Mouse (Mus musculus) kidney, adult 2 months (tissue): ENCODE data around the gene Ppdpf.

Source experiments
- CTCF ChIP-seq: fragments of 200-500 bp; conservative IDR thresholded peaks from 2 replicates; pipeline ENCODE4 v1.5.1; 2011; ENCODE audit warnings: low read depth, mild to moderate bottlenecking, control low read depth, low read length, moderate library complexity, mixed read lengths; ENCODE audit not compliant: insufficient read depth, insufficient read length
- POLR2A ChIP-seq: fragments of 200-500 bp; IDR thresholded peaks from one replicate; pipeline ENCODE4 v1.6.1; 2011; ENCODE audit warnings: low read depth, low read length, control low read depth

DNA sequence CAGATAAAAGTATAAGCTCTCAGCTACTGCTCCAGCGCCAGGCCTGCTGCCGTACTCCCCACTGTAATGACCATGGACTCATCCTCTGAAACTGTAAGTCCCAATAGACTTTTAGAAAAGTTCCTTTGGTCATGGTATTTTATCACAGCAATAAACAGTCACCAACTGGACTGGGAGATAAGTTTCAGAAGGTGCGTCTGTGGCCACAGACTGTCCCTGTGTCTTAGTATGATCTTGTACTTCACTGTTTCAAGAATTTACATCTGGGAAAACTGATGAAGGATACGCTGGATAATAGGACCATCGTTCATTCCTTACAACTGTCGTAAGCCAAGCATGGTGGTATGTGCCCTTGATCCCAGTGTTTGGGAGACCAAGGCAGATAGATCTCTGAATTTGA lies 29.0 kb downstream of the Ppdpf start:
- no peak for TF ChIP-seq CTCF
- no peak for TF ChIP-seq POLR2A
